Mouse (Mus musculus): Measurements from ENCODE around the gene Tchp.

DNA sequence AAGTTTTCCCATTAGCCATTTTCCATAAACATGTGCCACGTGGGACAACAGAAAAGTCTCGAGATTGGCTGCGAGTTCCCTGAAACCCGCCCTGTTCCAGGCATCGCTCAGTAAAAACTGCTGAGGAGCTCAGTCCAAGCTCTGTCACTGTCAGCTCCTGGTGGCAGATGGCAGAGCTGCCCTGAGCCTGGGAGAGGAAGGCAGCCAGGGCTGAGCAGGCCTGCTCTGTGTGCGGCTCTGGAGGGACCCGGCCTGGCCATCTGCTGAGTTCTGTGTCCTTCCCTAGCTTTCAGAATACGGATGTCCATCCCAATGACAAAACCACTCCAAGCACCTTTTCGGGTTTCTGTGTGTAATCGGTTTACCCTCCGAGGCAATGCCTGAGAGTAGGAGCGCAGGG, 45.8 kb downstream of the Tchp start:
- TF ChIP-seq MAFK (IDR thresholded peaks at IDR 0.05; ENCODE audit: insufficient read depth, low read depth, low read length) (no peak), ZC3H11A (IDR thresholded peaks at IDR 0.05; ENCODE audit: borderline replicate concordance, low read depth, low read length) (no peak), CHD2 (IDR thresholded peaks at IDR 0.05; ENCODE audit: low read depth, low read length) (no peak), ZNF384 (IDR thresholded peaks at IDR 0.05; ENCODE audit: low read depth, low read length) (no peak), HCFC1 (IDR thresholded peaks at IDR 0.05; ENCODE audit: borderline replicate concordance, insufficient read depth, low read length) (no peak)

All from ES-E14 (cell line).